Mouse (Mus musculus): ENCODE data around the gene Cox4i2.

The Cox4i2 gene

DNA sequence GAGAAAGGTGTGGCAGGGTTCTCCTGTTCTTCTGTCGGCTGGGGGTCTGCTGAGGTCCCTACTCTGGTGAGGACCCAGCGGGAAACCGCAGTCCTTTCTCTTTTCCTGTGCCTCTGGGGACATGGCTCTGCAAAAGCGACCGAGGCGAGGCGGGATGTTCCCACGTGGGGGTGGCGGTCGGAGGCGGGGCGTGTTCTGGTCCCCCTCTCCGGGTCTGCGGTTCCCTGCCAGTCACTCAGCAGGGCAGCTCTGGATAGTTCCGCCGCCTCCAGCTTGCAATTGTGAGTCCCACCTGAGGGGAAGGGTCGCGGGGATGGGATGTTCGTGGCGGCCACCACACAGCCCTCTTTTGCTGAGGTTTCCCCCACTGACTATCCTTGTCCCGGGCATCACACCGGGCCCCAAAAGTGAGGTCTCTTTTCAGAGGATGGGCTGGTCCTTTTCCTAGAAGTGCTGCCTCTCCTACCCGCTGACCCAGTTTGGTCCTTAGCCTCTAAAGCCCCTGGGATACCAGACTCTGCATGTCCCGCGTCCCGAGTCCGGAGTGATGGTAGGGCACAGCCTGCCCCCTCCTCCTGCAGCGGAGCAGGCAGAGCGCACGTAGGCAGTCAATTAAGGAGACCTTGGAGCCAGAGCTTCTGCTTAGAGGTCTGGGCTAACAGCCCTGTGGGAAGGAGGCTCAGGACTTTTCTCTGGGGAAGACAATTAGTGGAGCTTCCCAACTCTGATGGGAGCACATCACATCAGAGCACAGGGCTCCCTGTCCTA is at the start of gene Cox4i2:
Cox4i2 (plus strand) TSS at position 230 of the 768 bp plus-strand sequence.
- no peak for DNase-seq (ENCODE audit: low spot score)

DNA sequence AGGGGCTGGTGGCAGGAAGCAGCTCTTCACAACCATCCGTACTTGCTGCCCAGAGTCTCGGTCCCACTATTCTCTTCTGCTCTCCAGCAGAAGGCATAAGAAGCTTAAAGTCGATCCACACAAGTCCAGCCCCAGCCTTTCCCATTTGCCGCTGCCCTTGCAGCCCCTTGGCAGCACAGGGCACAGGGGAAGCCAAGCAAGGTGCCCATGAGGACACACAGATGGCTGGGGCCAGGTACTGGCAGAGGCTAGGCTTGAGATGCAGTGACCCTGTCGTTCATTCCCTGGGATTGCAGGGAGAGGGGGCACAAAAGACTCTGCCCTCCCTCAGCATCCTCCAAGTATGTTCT is 49.7 kb upstream of the Cox4i2 start:
- no peak for DNase-seq (ENCODE audit: low spot score)

DNA sequence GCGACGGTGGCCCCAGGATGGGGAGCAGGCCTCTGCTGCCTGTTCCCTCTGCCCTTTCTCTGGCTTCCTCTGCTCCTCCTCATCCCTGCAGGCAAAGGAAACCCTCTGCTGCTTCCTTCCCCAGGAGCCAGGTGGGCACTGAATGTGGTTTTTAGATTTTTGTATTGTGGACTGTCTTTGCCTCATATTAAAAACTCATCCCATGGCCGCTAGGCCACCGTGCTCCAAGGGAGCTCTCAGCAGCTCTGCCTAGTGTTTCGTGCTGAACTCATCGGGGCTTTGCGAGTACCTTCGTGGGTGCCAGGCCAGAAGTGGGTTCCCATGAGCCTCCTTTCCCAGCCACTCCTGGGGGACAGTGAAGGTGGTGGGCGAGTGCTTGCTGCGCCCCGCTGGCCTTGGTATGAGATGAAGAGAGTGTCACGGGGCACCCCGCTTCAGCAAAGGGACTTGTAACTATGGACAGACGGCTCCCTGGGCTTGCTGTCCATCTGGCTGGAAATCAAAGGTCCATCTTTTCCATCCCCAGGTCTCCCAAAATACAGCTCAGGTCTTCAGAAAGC is 49.1 kb upstream of the Cox4i2 start:
- DNase-seq (ENCODE audit: low spot score), result no peak

DNA sequence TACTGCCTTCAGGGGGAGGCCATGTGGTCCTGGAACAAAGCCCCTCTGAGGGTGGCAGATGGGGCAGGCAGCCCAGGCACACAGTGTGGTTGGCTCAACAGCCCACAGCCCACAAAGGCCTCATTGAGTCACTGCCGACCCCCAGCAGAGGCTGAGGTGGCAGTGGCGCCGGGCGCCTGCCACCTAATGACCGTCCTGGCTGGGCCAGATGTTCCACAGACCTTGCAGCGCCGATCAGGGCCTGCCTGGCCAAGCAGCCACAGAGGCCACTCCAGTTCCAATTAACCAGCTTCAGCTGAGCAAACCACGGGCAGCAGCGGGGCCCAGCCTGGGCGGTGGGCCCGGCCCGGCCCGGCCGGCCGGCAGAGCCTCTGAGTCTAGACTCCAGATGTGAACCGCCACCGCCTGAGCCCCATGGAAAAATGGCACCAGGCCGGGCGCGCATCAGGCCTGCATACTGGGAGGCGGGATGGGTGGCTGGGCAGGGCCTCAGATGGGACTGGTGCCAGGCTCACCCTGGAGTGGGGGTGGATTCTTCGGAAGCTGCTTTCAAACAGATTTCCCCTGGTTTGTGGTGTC is 47.9 kb upstream of the Cox4i2 start:
- no peak for DNase-seq (ENCODE audit: low spot score)

DNA sequence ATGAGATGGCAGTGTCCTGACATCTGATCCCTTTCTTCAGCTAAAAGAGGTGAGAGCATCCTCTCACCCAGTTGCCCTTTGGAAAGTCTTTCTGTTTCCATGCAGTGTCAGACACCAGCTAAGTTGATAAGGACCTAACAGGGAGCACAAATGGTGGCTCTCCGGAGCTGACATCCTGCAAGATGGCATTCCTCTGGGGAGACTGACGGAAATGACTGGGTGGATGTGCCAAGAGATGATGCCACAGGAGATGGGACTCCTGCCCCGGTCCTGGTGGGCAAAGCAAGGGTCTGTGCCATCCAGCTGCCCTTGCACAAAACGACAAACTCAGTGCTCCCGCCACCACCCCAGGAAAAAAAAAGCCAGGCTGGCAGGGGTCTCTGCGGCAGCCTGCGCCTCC is 46.8 kb upstream of the Cox4i2 start:
- no peak for DNase-seq (ENCODE audit: low spot score)

DNA sequence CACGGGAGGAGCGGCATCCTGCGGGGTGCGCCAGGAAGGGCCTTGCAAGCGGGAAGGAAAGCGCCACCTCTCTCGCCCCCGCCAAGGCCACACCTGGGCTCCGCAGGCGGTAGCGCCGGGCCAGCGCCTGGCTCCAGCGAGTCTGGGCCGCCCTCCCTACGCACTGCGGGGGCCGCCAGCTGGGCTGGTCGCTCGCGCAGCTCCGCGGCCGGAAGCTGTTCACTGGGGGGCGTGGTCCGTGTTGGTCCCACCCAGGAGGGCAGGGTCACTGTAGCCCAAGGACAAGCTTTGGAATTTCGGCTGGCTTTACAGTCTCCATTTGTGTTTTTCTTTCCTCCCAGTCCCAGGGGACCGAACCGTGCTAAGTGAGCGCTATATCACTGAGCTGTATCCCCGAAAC is 46.3 kb upstream of the Cox4i2 start:
- DNase-seq (ENCODE audit: low spot score), result peak; percentile 87

DNA sequence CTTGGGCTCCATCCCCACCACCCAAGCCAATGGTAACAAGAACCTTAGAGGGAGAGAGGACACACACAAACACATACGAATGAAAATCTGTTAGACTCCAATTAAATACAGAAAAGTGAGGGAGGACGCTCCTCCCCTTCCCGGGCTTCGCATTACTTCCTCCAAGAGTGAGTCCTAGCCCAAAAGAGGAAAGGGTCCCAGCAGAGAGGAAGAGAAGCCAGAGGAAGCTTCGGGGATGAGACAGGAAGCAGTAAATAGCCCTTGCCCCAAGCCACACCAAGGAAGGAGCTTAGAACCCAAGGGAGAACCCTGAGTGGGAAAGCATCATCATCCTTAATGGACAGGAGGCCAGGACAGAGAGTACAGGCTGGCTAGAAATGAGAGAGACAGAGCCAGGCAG is 44.9 kb upstream of the Cox4i2 start:
- DNase-seq (ENCODE audit: low spot score), result no peak

DNA sequence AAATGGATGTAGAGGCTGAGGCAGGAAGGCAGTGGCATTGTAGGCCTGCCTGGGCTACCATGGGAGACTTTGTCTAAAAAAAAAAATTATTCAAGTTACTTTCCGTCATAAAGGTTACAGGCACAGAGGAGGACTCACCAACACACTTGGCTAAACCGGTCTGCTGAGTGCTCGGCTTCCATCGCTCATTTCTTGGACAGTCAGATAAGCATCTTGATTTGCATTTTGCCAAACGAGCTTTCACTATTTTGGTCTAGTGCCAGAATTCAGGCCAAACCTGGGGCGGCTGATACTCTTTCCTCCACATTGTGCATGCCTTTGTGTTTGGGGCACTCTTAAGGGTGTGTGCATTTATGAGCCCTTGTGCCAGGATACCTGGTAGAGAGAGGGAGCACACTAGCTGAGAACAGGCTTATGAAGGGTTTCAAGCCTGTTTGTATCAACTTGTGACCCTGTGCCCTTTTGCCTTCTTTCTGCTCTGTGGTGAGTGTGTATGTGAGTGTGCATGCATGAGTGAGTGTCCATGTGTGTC is 37.7 kb upstream of the Cox4i2 start:
- no peak for DNase-seq (ENCODE audit: low spot score)

DNA sequence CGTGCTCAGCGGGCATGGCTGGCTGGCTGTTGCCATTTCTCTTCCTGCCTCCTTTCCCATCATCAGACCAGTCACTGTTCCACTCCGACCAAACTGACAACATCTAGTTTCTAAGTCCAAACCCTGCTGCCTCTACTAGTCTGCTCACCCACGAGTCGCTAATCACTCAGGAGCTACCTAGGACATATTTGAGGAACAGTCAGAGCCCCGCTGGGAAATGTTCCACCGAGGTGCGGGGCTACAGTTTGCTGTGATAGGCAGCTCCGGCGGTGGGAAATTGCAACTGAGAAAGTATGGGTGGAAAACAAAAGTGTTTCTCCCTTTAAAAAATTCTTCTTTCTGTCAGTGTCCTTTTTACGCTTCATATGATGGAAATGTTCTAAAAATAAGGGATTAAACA is 36.3 kb upstream of the Cox4i2 start:
- DNase-seq (ENCODE audit: low spot score), result no peak

DNA sequence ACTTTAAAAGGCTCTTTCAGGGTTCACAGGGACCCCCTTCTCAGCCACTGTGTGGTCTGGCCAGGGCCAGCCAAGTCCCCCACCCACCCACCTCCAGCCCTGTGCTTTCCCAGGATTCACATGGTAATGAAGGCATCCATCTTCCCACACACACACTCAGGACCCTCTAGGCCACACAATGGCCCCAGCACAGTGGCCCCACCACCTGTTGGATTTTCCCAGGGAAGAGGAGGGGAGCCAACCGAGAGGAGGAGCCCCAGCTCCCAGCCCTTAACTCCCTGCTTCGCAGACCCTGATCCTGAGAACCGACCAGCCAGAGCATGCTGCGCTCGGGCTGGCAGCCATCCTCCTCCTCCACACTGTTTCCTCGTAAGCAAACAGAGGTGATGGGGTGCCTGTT is 35.9 kb upstream of the Cox4i2 start:
- no peak for DNase-seq (ENCODE audit: low spot score)

DNA sequence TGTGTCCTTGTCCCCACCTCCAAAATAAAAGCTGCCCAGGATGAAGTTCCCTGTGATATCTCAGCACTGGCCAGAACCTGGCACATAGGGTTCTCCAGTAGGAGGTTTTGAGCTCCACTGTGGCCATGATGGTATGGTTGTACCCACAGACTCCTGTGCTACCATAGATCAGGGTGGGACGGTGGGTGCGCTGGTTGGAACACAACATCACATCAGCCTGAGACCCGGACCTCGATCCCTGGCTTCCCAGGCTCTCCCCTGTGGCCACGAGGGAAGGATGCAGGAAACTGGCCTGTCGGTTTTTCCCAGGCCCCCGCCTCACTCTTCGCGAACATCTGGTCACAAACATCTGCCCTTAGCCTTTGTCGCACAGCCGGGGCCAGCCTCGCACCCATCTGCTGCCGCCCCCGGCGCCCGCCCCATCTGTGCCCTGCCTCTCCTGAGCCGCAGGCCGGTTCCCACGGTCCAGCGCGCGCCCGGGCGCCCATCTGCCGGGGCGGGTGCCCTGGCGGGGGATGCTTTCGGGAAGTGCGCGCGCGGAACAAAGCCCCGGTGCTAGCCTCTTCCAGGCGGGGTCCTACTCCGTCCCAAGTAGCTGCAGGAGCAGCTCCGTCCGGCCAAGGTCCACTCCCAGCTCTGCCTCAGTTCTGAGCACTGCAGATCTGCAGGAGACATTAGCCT is 30.2 kb upstream of the Cox4i2 start:
- no peak for DNase-seq (ENCODE audit: low spot score)

DNA sequence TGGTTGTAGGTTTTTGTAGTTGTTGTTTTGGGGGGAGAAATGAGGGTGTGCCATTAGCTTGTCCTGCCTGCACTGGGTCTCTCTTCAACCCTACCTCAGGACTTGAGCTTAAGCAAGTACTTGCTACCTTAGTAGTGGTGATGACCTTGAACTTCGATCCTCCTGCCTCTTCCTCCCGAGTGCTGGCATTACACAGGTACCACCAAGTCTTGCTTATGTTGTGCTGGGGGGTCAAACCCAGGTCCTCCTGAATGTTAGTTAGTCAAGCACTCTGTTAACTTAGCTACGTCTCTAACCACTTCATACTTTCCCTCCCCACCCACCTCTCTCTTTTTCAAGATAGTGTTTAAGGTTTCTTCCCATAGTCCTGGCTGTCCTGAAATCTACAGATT is 29.6 kb upstream of the Cox4i2 start:
- DNase-seq (ENCODE audit: low spot score), result no peak

DNA sequence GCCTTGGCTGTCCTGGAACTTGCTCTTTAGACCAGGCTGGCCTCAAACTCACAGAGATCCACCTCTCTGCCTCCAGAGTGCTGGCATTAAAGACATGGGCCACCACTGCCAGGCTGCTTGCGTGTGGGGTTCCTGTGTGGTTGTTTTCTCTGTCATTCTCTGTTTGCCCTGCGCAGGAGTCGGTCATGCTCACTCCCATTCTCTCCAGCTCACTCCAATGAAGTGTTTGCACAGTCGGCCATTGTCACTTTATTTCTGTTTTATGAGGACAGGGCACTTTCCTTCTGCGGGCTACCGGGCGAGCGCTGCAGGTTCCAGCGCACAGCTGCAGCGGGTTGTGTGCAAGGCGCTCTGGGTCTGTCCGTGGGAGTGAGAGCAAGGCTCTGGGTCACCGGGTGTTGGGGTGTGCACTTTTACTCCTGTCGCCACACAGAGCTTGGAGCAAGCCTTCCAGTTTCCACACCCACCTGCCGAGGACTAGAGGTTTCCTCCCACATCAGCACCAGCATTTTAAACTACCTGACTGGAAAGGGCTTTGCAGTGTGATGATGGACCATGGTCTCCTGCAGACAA is 28.7 kb upstream of the Cox4i2 start:
- no peak for DNase-seq (ENCODE audit: low spot score)

DNA sequence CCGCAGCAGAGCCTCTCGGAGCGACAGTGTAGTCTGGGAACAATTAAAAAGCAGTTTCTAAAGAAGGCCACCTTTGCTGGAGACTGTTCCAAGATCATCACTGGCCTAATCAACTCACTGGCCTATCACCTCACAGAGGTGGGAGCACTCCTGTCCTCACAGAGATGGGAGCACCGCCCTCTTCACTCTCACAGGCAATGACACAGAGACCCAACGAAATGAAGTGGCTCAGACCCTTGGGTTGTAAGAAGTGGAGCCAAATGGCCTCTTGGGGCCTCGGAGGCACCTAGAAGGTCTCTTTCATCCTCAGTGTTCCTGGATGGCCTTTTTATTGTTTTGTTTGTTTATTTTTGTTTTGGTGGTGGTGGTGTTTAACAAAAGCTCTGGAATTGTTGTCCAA is 27.8 kb upstream of the Cox4i2 start:
- DNase-seq (ENCODE audit: low spot score), result no peak

DNA sequence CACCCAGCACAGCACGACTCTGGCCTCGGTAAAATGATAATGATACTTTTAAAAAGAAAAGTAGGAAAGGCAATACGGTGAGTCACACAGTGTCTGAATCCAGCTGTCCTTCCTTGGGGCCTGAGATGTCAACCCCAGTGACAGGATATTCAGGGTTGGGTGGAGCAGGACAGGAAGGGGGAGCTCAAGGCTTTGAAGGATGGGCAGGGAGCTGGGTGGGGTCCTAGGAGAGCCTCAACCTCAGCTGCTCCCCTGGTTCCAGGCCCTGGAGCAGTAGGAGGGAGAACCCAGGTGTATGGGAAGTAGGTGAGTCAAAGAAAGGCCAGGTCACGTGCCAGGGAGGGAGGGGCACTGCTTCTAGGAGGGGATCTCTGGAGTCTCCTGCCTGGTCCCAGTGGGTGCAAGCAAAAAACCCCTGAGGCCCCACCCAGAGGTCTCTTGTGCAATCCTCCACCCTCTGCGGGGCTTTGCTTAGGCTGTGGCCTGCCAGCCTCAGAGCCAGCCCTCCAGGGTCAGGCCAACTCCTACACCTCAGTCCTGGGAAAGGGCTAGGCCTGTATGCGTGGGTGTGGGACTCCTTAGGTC is 27.1 kb upstream of the Cox4i2 start:
- no peak for DNase-seq (ENCODE audit: low spot score)

DNA sequence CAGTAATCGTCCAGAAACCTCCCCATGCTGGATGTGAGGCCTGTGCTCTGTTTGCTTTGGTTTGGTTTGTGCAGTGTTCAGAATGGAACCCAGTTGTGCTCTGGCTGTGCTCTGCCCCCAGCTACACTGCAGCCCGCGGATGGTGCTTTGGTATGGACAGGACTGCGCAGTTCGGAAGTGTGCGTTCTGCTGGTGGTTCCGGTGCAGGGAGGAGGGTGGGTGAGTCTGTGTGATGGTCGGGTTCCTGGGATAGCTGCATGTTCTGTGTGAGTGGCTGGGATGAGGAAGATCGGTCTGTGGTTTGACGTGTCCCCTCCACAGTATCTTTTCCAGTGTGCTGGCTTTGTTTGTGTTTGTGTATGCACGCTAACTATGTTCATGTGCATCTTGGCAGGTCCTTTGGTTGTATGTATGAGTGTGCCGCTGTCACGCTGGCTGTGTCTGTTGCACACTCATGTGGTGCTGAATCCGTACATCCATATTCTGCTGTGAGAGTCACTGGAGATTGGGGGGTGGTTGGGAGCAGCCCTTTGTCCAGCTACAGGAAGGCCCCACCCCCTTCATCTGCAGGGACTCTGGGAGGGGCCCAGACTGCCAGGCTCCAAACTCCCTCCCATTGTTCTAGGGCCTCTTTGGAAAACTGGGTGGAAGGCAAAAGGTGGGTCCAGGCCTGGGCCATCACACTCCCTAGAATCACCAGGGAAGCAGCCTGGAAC is 26.0 kb upstream of the Cox4i2 start:
- no peak for DNase-seq (ENCODE audit: low spot score)

DNA sequence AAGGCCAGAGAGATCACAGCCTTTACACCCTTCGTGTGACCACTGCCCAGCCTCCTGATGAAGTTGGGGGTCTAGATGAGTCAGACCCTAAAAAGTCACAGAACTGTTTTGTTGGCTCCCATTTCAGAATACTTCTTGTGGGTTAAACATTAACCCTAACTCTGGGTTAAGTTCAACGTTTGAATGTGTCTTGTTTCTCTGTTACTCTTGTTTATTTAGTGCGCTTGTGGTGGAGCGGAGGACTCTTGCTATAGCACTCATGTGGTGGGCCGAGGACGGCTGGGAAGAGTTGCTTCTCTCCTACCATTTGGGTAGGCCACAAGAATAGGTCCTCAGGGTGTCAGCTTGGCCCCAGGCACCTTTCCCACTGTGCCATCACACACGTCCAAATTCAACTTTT is 25.4 kb upstream of the Cox4i2 start:
- no peak for DNase-seq (ENCODE audit: low spot score)

DNA sequence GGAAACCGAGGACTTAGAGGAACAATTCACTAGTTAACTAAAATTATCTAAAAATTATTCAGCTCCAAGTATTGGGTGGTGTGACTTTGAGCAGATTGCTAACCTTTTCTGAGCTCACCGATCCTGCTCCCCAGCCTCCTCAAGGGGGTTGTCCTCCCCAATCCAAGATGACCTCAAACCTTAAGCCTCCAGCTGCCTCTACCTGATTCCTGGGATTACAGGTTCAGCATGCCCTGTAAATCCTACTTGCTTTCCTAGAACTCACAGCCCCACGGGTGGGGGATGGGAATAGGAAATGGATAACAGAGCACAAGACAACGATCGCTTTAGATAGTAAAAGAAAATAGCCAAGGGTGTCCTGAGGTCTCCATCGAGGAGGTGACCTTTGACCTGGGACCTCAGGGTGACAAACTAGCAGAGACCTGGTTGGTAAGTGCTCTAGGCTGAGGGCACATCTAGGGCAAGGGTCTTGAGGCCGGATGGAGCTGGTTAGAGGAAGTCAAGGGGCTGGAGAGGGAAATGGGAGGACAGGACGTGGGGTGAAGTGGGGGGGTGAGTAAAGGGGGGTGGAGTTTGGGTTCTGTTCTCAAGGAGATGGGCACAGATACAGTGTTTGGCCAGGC is 24.8 kb upstream of the Cox4i2 start:
- DNase-seq (ENCODE audit: low spot score), result no peak

DNA sequence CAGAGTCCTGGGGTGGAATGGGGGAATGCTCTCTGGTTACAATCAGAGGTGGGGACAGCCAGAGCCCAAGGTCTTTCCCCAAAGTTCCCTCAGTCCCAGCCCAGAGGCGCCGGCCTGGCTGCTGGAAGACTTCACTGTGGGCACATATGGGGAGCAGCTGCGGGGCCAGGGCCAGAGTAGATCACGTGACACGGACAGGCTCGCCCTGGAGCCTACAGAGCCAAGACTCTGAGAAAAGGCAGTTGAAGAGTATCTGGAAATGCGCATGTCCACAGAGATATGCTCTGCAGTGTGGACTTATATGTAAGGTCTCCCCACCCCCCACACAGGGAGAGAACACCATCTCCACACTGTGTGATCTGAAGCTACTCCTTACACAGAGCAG is 24.3 kb upstream of the Cox4i2 start:
- DNase-seq (ENCODE audit: low spot score), result no peak

DNA sequence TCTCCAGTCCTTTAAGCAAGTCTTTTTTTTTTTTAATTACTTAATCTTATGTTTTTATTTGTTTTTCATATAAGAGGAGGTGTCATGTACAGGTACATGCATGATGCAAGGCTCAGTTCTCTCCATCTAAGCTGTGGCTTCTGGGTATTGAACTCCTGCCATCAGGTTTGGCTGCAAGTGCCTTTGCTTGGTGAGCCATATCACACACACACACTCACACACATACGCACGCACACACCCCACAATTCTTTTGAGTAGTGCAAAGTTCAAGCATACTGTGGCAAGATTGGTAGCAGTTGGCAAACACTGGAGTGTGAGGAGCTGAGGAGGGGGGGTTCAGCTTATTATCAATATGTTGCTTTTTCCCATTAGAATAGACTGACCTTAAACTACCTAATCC is 20.8 kb upstream of the Cox4i2 start:
- DNase-seq (ENCODE audit: low spot score), result no peak

DNA sequence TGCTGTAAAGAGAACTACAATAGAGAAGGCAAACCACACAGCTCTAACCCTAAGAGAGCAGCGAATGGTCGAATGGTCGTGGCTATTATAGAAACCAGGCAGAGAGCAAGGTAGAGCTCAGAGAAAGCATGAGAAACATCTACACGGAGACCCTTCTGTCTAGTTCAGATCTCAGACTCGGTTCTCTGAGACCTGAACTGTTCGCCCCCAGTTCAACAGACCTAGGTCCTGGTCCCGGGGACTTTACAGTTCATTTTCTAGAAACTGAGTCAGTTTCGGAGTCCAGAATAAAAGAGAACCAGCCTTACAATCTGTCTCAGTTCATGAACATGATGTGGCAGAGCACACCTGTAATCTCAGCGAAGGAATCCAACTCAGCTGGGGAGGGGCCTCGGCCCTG is 19.5 kb upstream of the Cox4i2 start:
- no peak for DNase-seq (ENCODE audit: low spot score)
